In the genomic region with DNA sequence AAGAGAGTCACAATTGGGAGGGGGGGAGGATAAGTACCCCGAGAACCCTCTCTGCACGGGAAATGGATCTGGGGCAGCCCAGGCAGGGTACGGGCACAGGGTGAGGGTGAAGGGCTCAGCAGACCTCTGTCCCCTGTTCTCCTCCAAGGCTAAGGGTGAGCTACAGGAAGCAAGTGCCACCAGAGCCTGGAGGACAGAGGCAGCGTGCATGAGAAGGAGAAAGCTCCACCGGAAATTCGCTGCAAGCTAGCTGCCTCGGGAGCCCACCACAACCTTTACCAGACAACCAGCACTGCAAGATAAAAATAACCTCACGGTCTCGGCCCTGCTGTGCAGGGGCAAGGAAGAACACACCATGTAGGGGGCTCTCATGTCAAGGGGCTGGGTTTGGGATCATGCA, we compare ENCODE assay signal across 11 mouse cellular contexts. TPM values are rescaled to one million over a fixed set of nuclear protein-coding genes. Genes with fewer than 3 reads are reported as not detected.
DNase-seq lines count a peak whose midpoint lies in the region; ATAC-seq and TF ChIP-seq lines count a peak whose summit lies in the region.
"Had no signal": no experiment of that assay in that cellular context is flagged by ENCODE, and none has a peak within 500 bp of the region (broad histone marks: within the 10 kb centered on the region; RNA-seq: fewer than 3 reads in every experiment).

No protein-coding gene starts in this region.

- no peak for TF ChIP-seq CTCF in kidney, adult 2 months (conservative IDR thresholded peaks at IDR 0.05; ENCODE audit: insufficient read depth, insufficient read length, low read depth, low read length)

- H3K4me1 ChIP-seq in kidney, adult 2 months (ENCODE audit: control insufficient read depth, insufficient read depth, low read length): peaks cover 4% of the 10 kb centered on the region; the same call in 1 of the 2 replicates
- H3K4me1 ChIP-seq: midbrain, embryonic 13.5 days had no signal

- H3K4me3 ChIP-seq in kidney, adult 2 months (ENCODE audit: insufficient read depth, low read depth, low read length): no peak overlapping the region
- H3K4me3 ChIP-seq: forebrain, embryonic 10.5 days; limb, embryonic 12.5 days; midbrain, embryonic 13.5 days had no signal

- 59% methylated on average over 9 of the region's 9 CpGs for WGBS in kidney, adult 2 months

- no peak for ATAC-seq in frontal cortex, adult (ENCODE audit: low TSS enrichment)
- ATAC-seq: midbrain, embryonic 13.5 days had no signal

- no peak for TF ChIP-seq POLR2A in kidney, adult 2 months (IDR thresholded peaks at IDR 0.05; ENCODE audit: low read depth, low read length)

- no peaks in the 10 kb centered on the region for H3K36me3 ChIP-seq in kidney, adult 2 months (ENCODE audit: control insufficient read depth, insufficient read depth, low read length)
- H3K36me3 ChIP-seq: forebrain, embryonic 10.5 days; limb, embryonic 12.5 days; midbrain, embryonic 13.5 days had no signal

- no peaks in the 10 kb centered on the region for H3K27me3 ChIP-seq in kidney, adult 2 months (replicated peaks; ENCODE audit: control insufficient read depth, insufficient read depth, low read length)
- H3K27me3 ChIP-seq: limb, embryonic 12.5 days; midbrain, embryonic 13.5 days had no signal

- H3K27ac ChIP-seq in kidney, adult 2 months (ENCODE audit: insufficient read depth, low read depth, low read length): peak overlapping the region; percentile 63
- H3K27ac ChIP-seq: forebrain, embryonic 10.5 days; limb, embryonic 12.5 days; midbrain, embryonic 13.5 days had no signal

- no peak for DNase-seq in kidney, adult 2 months
- no peak for DNase-seq in kidney, adult 18-20 months
- DNase-seq in CD8-positive naive resting alpha-beta T cell, adult 2 months (ENCODE audit: low read depth in 2 of 2, low spot score in 2 of 2): peak; percentile 58 to 66
- DNase-seq in induced T-regulatory cell, adult 2 months (ENCODE audit: low read depth): peak; percentile 84
- peak; percentile 54 to 57 for DNase-seq in natural killer cell, adult 2 months (ENCODE audit: low spot score in 2 of 2)
- no peak for DNase-seq in left cerebral cortex, adult 9 months (ENCODE audit: low spot score in 2 of 2)
- DNase-seq in Muller cell, postnatal 12 days (ENCODE audit: inconsistent ontology term): no peak

RNA-seq across cellular contexts. Expression of a gene that starts 30.0 kb away (rescaled TPM):
- 58.9 and 66.4 TPM in 2 replicates for polyA plus RNA-seq in kidney, adult 2 months (2012; rRNA removed)

Comparison
In these comparisons a context has a peak if more than half of its experiments do, and no peak if none do; other contexts are left out.
1. DNase-seq: peak in CD8-positive naive resting alpha-beta T cell, adult 2 months (2 of 2), induced T-regulatory cell, adult 2 months (single experiment) and natural killer cell, adult 2 months (2 of 2); none in kidney, adult 2 months (single experiment), kidney, adult 18-20 months (single experiment), left cerebral cortex, adult 9 months (0 of 2) and Muller cell, postnatal 12 days (single experiment).